Mouse (Mus musculus) mesoderm, embryonic 11.5 days (tissue): Measurements from ENCODE around the gene Gm45717.

Experiments
- DNase-seq: peaks from one replicate; pipeline ENCODE4 v3.0.0-alpha.2; 2012; ENCODE audit warnings: low read depth, low spot score

The Gm45717 gene

DNA sequence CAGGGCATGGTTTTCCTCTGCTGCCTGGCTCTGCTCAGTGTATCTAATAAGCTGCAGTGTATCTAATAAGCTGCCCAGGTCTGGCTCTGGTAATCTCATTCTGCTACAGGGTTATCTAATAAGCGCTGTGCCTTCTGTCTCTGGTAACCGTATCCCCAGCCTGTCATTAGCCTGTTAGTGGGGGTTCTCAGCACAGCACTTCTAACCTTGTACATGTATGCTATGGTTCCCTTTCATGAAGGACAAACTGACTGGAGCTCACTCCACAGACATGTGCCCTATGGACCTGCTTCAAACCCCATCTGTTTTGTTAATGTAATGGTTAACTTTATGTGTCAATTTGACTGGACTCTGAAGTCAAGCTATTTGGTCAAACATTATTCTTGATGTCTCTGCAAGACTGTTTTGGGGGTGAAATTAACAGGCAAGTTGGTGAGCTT lies 50.1 kb downstream of the Gm45717 start:
- no peak for DNase-seq

DNA sequence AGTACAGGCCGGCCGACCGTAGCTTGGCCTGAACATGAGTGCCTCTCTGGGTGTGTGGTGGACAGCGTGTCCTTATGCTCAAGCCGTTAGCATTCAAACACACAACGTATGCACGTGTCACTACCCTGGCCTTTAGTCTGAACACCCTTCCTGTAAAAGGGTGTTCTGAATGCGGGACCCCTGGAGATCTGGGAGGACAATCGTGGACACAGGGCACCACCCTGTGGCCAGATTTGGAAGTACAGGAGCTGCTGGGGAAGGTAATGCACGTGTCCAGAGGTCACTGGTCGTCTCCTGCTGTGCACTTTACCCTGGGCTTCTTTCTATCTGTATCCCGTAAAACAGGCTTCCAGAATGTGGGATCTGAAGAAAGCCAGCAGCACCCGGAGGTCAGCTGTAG lies 52.5 kb downstream of the Gm45717 start:
- DNase-seq: peak; percentile 85

DNA sequence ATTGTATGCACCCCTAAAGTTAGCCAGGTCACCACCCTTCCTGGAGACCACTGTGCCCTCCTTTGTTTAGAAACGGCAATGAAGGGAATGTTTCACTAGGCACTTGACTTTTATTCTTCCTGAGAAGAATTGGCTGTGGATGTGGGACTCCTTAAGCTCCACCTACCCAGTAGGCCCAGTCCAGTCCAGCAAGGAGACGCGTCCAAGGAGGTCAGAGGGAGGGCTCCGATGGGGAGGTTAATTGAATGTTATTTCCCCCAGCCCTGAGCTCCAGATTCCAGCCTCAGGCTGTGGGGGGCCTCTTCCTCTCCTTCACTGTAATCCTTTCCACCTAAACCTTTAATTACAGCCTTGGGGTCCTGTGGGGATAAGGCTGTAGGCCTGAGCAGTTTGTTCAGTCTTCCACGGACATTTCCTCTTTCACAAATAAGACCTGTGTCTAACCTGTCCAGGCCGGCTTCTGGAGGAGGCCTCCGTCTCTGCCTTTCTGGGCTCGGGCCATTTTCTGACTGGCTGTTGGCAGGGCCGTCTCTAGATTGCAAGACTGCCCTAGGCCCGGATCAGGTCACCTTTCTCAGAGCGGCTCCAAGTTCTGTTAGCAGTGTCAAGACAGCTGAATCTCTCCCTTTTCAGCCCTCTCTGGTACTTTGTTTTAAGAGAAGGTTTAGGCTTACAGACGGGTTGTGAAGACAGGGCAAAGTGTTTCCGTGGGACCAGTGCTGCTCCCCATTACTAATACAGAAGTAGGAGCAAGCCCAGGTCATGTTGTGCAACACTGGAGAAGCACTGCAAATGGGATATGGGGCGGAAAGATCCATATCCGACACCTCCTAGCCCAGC lies 53.5 kb downstream of the Gm45717 start:
- DNase-seq: no peak

DNA sequence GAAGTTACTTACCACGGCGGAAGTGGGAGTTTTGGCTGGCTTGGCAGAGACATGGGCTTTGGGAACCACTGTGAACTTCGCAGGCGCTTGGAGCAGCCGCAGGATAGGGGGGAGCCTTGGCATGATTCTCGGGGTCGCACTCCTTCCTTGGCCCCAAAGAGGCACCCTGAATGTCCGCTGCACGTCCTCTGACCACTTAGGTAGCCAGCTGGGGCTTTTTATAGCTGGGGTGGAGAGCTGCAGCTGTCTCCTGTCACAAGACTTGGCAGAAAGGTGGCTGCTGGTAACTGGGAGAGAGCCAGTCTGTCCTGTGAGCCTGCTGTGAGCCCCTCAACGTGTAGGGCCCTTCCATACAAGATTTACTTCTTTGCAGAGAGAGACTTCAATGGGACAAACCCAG lies 55.5 kb downstream of the Gm45717 start, which contains the start of gene Cox8b:
Cox8b (minus strand) TSS at position 227 of the 400 bp plus-strand sequence.
- DNase-seq: no peak
